Mouse (Mus musculus) G1E (cell line): ENCODE measurements around the gene Cald1.

Experiments used
- CTCF ChIP-seq: IDR thresholded peaks from 2 replicates; pipeline ENCODE4 v1.5.1; 2012; ENCODE audit warnings: low read depth, low read length, inconsistent platforms, mixed read lengths
- GATA1 ChIP-seq: IDR thresholded peaks from 2 replicates; pipeline ENCODE4 v1.6.1; 2012; ENCODE audit warnings: borderline replicate concordance, low read length, inconsistent platforms, mixed read lengths

DNA sequence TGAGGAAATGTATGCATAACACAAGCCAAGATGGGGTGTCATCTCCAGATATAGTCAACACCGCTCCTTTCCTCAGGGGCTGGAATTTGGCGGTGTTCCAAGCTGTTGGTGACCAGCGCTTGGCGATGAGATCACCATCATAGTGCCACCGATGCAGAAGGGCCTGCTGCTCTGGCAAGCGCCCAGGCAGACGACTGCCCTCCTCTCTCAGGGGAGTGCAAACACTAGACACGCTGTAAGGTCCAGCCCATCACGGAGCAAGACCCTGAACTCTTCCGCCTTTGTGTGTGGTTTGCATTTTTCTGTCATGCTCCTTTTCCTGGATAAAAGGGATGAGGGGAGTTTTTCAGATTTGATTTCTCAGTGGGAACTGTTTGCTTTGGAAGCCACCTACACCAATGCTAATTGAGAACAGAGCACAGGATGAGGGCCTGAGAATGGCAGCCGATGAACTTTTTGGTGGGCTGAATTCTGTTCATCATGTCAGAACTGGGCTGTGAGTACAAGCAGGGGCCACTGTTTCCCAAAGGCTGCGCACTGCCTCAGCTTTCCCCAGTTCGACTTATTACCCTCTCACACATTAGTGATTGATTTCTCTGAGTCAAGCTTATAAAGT, 110.5 kb downstream of the Cald1 start:
- TF ChIP-seq CTCF = no peak
- TF ChIP-seq GATA1 = no peak
